Mouse (Mus musculus) ES-E14 (cell line): ENCODE data around the gene Cyp2j7.
"Not testable (repeated sequence)": the region's sequence is repeated elsewhere in the genome, so short reads cannot be mapped to it uniquely, and the experiment has no call there.

ENCODE experiments used
- CHD2 ChIP-seq: IDR thresholded peaks from 2 replicates; pipeline ENCODE4 v1.6.1; 2014; ENCODE audit warnings: mild to moderate bottlenecking, low read depth, low read length, inconsistent platforms
- HCFC1 ChIP-seq: IDR thresholded peaks from 2 replicates; pipeline ENCODE4 v1.6.1; 2012; ENCODE audit warnings: low read length, inconsistent platforms, borderline replicate concordance; ENCODE audit not compliant: insufficient read depth
- MAFK ChIP-seq: IDR thresholded peaks from 2 replicates; pipeline ENCODE4 v1.6.1; 2014; ENCODE audit warnings: mild to moderate bottlenecking, low read depth, low read length, inconsistent platforms; ENCODE audit not compliant: insufficient read depth
- ZC3H11A ChIP-seq: IDR thresholded peaks from 2 replicates; pipeline ENCODE4 v1.6.1; 2012; ENCODE audit warnings: low read depth, mild to moderate bottlenecking, inconsistent platforms, low read length, borderline replicate concordance
- ZNF384 ChIP-seq: IDR thresholded peaks from 2 replicates; pipeline ENCODE4 v1.6.1; 2012; ENCODE audit warnings: low read depth, low read length, inconsistent platforms

DNA sequence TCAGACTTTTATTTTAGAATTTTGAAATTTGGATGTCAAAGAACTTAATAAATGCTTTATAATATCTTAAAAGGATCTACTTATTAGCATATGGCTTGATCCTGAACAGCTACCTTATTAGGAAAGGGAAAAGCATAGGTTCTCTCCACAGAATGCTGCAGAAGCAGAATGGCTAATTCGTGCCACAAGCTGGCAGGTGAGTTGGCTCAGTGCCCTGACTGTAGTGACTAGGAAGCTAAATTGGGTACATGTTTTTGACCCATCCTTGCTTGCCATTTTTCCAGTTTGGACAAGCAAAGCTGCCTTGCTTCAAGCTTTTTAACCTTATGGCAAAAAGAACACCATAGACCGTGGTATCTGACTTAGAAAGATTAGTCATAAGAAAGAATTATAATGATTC, 48.3 kb downstream of the Cyp2j7 start:
- not testable (repeated sequence) for TF ChIP-seq MAFK, ZC3H11A, ZNF384, CHD2, HCFC1
